Mouse (Mus musculus) retina, postnatal 7 days (tissue): Measurements from ENCODE around the gene Gm2115.

Experiments
- DNase-seq: peaks from one replicate; pipeline ENCODE4 v3.0.0-alpha.2; 2012; ENCODE audit warnings: low read depth, low spot score

Gene Gm2115

DNA sequence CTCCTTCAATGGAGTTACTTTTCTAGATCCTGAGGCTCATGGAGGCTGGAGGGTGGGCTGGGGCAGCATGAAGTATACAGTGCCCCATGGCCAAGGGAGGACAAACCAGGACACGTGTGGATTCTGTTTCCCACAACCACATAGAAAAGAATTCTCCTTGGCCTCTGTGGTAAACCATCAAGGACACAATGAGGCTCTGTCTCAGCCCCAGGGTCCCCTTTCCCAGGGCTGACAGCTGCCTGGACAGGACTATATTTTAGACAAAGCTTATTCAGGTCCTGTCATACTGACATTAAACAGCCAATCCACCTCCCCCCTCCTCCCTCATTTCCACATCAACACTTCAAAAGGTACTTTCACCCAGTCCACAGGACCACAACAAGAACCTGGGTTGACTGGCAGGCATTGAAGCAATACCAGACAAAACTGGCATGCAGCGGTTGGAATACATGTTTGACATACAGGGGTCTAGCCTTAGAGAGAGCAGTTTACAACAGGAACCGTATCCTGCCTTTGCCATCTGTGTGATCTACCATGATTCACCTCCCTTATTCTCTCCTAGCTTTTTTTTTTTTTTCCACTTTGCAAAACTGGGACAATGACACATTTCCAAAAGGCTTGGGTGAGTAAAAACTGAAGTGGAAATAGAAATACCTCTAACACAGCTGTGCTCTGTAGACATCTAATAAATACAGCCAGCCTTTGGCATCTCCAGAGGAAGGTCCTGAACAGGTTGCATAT is 57.8 kb downstream of the Gm2115 start:
- no peak for DNase-seq

DNA sequence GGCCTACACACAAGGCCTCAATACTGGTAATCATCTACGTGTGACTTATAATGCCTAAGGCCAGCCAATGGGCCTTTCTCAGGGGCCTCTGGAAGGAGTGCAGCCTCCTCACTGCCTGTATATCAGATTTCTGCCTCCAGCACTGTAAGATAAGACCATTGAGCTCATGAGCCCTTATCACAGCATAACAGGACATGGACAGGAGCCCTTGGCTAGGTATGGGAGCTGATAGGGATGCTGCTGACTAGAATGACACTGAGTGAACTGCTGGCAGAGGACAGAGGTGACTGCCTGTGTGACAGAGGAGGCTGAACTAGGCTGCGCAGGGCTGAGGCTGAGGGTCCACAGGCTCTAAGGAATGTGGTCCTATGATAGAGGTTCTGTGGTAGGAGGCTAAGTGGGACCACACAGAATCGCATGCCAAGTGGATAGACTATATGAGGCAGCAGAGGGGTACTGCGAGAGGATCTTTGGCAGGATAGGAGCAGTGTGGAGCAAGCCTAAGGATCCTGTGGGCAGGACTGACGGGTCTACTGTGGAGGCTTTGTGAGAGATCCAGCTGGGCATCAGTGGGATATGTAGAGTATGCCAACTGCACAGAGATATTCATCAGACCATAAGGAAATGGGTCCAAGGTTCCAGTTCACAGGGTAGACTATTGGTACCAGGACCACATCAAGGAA is 58.5 kb downstream of the Gm2115 start:
- no peak for DNase-seq

DNA sequence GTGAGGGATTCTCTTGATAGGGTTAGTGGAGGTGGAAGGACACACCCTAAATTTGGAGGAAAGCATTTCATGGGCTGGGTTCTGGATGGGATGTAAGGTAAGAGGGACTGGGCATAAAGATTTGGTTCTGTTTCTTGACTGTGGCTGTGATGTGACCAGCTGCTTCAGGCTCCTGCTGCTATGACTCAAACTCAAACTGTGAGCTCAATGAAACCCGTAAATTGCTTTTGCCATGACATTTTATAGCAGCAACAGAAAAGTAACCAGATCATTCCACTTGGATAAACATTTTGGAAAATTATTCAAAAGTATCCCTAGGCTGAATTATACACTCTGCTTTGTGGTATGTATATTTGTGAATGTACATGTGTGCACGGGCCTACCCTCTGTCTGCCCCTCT is 61.9 kb downstream of the Gm2115 start:
- no peak for DNase-seq

DNA sequence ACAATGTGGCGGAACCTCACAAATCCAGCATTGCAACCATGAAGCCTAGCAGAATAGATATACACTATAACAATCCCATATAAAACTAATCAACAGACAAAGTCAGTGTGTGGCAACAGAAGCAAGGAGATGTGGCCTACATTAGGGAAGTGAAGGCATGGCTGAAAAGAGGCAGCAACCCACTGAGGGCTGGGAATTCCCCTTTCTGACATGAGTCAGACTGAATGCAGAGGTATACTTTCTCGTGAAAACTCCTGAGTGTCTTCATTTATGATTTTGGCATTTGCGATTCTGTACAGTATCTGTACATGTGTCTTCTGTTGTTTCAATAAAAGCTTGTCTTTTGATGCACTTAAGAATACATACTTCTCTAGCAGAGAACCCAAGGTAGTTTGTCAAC is 62.6 kb downstream of the Gm2115 start:
- no peak for DNase-seq

DNA sequence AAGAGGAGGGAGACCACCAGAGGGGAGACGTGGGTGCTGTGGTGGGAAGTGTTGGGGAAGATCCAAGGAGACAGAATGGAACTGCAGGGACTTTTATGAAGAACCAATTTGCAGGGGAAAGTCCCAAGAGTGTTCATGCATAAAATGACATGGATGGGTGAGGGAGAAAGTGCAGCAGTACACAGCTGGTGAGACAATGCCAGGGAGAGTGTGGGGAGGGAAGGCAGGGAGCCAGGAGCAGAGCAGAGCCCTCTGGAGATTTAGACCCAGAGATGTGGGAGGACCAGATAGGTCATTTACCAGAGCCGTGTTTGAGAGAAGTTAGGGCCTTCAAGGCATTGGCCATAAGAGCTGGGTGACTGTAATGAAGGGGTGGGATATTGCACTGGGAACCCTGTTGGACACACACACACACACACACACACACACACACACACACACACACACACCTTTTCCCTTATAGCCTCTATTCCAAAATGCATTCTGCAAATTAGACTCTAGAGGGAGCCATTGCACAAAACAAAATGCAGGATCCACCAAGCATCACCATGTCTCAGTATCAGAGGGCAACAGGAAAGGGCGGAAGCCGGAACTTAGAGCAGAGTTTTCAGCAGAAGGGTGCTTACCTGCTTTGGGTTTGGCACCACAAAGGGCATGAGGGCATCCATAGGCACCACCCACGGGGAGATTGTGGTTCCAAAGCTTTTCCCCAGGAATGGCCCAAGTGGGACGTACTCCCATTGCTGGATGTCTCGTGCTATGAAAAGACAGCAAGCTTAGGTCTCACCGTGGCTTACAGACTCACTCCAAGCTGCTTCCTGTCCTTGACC is 65.5 kb downstream of the Gm2115 start:
- peak; percentile 71 for DNase-seq

DNA sequence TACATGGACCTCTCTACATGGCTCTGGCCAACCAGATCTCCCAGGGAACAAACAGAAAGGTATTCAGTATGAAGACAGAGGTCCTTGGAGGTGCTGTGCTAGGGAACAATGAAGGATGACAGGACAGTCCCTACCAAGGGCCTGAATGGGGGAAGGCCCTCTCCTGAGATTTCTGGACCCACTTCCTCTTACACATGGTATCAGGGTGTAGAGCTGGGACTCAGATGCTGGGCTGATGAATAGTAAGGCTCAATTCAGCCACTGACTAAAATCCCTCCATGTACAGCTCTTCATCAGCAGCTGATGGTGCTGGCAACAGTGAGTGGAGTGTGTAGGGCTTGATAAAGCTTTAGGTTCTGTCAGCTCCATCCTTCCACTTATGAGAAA is 66.2 kb downstream of the Gm2115 start:
- DNase-seq, result no peak

DNA sequence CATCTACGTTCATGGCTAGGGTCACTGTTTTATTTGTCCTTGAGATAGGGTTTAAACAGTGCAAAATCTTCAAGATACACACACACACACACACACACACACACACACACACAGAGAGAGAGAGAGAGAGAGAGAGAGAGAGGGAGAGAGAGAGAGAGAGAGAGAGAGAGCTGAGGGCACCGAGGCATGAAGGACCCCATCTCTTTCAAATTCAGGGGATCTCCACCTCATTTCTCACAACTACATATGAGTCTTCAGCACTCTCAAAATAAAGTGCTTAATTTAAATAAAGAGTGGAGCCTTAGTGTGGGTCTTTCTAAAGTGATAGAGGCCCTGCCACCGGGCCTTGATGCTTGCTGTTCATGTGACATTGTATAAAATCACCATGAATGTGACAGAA is 67.2 kb downstream of the Gm2115 start:
- no peak for DNase-seq

DNA sequence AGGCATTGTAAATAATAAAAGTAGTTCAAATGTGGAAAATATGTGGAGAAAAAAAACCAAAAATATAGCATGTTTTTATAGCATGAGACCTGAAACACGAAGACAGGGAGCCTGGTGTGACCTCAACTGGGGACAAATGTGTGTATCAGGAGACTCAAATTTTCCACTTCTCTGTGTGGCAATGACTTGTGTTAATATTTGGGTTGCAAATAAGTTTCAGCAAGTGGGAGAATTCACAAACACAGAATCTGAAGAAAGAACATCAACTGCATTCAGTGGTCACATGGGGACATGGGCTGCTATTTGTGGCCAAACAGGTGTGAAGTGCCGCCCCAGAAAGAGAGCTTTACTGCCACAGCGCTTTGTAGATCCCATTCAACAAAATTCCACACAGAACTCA is 67.9 kb downstream of the Gm2115 start:
- DNase-seq, result no peak

DNA sequence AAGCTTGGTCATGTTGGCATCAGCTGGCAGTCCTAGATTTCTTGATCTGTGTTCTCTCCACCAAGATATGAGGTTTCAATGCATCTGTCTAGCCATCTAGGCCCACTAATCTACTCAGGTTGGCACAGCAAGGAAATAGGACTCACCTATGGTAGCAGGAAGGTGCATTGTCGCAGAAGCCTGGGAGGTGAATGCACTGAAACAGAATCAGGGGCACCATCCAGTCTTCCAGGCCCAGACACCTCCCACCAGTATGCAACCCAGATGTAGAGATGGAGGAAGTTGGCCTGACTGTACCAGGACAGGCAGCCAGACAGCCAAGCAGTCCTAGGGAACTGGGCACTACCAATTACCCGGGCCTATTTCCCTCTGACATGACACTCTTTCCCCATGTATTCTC is 71.9 kb downstream of the Gm2115 start:
- no peak for DNase-seq

DNA sequence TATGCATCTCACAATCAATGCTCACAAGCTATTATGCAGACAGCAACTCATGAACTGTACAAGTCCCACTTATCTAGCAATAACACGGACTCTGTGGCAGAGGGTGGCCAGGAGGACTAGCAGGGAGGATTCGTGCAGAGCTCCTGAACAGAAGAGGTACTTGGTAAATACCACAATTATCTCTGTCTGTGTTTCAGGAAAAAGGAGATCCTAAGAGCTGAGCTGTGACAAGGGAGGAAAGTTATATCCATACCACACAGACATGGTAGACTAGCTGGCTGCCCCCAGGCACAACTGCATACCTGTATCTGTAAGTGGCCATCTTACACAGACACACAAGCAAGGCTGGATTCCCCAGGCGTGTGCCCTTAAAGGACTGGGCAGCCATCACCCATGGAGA is 72.6 kb downstream of the Gm2115 start:
- no peak for DNase-seq

DNA sequence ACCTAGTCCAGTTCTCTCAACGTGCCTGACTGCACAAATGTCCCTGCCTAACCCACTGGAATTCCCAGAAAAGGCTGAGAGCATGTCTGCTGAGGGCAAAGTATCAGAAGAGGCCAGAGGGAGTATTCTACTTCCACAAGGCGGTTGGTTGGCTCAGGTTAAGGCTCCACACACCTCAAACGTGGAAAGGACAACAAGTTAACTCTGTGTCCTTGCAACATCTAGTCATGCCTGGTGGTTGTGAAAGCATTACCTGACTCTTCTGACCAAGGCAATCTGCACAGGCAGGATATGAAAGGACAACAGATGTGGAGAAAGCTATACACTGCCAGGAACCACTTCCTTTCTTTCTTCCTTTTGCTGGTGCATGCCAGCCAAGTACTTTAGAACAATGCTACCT is 75.7 kb downstream of the Gm2115 start:
- no peak for DNase-seq

DNA sequence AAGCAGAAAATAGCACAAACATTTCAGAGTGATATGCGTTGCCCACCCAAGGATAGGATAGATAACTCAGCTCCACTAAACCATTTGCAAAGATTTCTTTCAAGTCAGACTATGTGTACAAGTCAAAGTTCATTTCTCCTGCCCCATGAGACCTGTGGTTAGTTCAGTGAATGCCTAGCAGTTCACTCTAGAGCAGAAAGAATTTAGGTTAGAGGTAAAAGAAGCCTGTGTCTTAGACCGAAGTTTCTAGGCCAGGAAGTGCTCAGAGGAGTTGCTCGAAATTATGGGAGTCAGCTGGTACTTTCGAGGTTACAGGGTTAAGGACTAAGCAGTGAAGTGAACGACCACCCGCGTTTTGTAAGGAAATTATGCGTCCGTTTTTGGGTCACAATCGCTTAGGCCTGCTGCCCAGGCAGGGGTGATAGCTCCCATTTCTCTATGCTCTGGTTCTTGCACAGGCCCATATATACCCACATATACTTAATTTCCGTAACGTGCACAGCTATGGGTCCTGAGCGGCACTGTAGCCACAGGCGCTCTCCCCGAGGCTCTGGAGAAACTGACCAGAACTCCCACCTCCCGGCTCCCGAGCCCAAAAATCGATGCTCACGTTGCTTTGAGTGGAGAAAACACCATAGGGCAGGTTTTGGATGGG is 76.4 kb downstream of the Gm2115 start:
- DNase-seq, result no peak

DNA sequence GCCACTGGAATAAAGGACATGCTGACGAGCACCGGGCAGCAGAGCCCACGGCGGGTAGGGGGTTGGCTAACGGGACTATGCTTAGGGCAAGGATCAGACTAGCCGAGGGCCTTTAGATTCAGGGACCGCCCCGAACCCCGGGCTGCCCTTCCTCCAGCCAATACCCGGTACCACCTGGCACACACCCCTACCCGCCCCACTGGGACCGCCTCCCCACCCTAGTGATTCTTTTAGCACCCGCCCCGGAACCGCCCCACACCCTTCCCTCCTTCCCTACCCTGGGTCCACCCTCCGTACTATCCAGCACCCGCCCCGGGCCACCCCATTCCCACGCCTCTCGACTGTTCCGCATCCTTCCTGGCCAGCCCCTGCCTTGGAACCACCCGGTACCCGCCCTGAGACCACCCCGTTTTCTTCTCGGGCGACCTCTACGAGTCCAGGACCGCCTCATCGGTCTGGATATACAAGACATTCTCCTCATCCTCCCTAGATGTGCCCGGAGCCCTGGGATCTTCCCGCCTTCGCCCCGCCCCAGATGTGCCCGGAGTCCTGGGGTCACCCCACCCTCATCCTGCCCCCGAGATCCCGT is 77.0 kb downstream of the Gm2115 start:
- DNase-seq, result no peak

DNA sequence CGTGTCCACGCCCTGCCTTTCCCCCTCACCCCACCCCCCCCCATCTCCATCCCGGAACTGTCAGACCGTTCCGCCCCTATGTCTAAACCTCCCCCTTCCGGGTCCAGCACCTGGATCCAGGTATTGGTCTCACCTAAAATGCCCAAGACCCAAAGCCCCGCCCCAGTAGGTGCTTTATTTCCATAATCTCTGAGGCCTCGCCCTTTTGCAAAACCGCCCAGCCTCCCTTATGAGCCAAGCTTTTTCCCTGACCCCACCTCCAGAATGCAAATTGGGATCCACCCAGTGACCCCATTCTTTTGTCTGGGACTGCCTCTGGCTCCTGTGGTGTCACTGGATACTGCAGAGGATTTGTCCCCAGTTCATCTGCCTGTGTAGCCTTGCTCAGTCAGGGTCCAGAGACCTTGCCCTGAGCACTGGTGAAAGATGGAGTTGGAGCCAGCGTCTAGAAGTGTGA is 77.6 kb downstream of the Gm2115 start, which contains the start of gene Fah:
TSS of gene Fah (minus strand) at position 430 of the 457 bp plus-strand sequence.
- peak; percentile 35 for DNase-seq

DNA sequence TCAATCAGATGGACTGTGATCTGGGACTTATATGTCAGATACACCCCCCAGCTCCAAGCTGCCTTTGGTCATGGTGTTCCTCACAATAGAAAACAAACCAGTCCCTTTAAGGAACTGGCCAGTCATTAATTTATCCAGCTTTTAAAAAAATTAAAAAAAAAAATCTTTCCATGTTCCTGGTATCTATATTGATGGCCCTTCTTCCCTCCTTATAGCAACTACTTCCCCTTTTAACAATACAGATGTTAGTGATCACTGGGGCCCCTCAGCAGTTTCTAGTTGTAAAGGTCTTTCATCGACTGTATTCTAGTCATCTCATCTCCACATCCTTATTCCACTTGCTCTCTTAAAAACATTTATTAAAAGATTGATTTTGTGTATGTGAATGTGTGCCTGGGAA is 82.9 kb downstream of the Gm2115 start:
- DNase-seq, result no peak

DNA sequence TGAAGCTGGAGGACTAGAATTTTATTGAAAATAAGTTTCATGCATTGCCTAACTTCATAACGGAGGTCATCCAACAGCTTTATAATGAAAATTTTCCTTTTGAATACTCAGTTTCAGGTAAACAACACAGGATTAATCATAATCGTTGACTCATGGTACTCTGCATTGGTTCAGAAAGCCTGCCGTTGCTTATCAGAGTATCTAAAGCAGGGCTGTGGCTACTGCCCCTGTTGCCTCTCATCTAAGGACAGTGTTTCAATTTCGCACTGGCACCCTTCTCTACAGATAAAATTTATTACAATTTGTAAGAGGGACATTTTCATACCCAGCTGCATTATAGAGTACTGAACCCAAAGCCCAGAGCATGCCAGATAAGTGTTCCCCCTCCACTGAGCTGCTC is 83.7 kb downstream of the Gm2115 start:
- DNase-seq, result no peak

DNA sequence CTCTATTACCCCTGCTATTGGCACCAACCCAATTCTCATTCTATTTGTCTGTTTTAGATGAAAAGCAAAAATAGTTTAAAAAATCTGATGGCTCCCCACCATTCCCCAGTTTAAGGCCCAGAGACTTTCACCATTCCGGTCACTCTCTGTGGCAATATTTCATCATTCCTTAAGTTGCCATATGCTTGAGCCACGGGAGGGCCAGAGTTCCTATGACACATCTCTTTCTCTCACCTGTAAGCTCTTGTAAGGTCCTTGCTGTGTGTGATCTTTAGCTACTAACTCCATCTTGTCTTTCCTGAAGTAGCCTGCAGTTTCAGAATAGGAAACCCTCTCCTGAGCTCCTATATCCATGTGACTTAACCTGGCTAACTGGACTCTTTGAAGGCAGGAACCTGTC is 90.2 kb downstream of the Gm2115 start:
- DNase-seq, result no peak

DNA sequence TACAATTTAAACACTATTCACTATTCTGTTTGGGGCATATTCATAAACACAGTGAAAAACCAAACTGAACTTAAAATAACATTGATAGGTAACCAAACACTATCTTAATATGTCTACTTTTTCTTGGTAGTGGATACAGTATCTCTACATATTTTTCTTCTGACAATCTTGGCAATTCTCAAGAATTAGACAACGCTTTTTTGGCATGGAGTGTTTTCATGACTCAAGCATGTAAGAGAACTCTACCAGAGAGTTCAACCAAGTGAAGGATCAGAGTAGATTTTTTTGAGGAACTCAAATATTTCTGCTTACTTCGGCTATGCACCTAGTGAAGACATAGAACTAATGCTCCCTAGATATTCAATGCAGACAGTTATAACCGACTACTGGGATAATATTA is 92.2 kb downstream of the Gm2115 start:
- no peak for DNase-seq

DNA sequence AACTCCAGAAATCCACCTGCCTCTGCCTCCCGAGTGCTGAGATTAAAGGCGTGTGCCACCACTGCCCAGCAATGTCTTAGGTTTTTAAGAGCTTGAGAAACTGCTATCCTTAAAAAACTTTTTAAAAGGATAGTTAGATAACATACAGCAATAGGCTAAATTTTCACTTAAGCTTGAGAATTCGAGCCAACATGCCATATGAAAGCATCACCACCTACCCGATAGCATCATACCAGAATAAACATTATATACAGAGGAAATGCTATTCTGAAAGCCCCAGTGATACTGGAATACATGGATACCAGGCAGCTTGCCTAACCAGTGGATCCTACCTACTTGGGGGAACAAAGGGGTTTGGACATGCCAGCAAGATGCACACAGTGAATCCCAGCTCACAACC is 95.0 kb downstream of the Gm2115 start:
- DNase-seq, result no peak

DNA sequence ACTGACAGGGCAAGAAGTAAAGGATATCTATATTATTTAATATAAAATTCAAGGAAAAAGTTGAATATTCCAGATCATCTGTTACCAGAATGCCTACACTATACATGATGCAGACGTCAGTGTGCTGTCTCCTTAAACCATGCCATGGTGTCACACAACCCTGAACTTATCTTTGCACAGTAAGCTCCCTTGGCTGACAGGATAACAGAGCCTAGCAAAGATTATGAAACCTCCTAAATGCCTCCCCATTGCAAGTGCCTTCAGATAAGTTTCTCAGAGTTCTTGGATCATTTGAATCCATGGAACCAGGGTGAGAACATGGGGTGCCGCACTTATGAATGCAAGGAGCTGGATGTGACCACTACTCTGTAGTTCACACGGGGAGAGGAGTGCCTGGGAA is 103.1 kb downstream of the Gm2115 start:
- no peak for DNase-seq
